Mouse (Mus musculus) small intestine, adult 2 months (tissue): ENCODE results near the gene Map3k3. TPM values are rescaled to one million over a fixed set of nuclear protein-coding genes. Genes with fewer than 3 reads are reported as not detected.

Experiments used
- H3K27ac ChIP-seq: fragments of 200-500 bp; 2 replicates; pipeline ENCODE4 v1.5.1; 2012; ENCODE audit warnings: low read depth, low read length, control low read depth, inconsistent platforms; ENCODE audit not compliant: insufficient read depth
- H3K27me3 ChIP-seq: fragments of 200-500 bp; 2 replicates; pipeline ENCODE4 v1.6.1; 2012; ENCODE audit warnings: mild to moderate bottlenecking, moderate library complexity, low read length, inconsistent platforms; ENCODE audit not compliant: control insufficient read depth, insufficient read depth
- H3K36me3 ChIP-seq: fragments of 200-500 bp; 2 replicates; pipeline ENCODE4 v1.6.1; 2012; ENCODE audit warnings: mild to moderate bottlenecking, low read length, control low read depth, inconsistent platforms; ENCODE audit not compliant: control insufficient read depth, insufficient read depth
- H3K4me1 ChIP-seq: fragments of 200-500 bp; 2 replicates; pipeline ENCODE4 v1.6.1; 2012; ENCODE audit warnings: low read length, inconsistent platforms, mixed read lengths; ENCODE audit not compliant: control insufficient read depth, insufficient read depth, insufficient read length
- H3K4me3 ChIP-seq: fragments of 200-500 bp; 2 replicates; pipeline ENCODE4 v1.5.1; 2012; ENCODE audit warnings: low read depth, mild to moderate bottlenecking, control low read depth, inconsistent platforms, low read length, moderate library complexity
- CTCF ChIP-seq: fragments of 200-500 bp; IDR thresholded peaks from 2 replicates; pipeline ENCODE4 v1.5.1; 2012; ENCODE audit warnings: low read depth, mild to moderate bottlenecking, control low read depth, inconsistent platforms, low read length, moderate library complexity, mixed read lengths; ENCODE audit not compliant: insufficient replicate concordance, insufficient read length; ENCODE audit errors: extremely low read depth
- POLR2A ChIP-seq: fragments of 200-500 bp; IDR thresholded peaks from 2 replicates; pipeline ENCODE4 v1.6.1; 2012; ENCODE audit warnings: low read depth, mild to moderate bottlenecking, control low read depth, inconsistent platforms, low read length, moderate library complexity
- WGBS: fragments of 180-500 bp; shearing (Covaris S2); methylation state at CpG from one replicate; pipeline ENCODE4 v1.1.7; 2018; 5-methylcytosine and 5-hydroxymethylcytosine counted together
- polyA plus RNA-seq: library from polyadenylated mRNA; depleted of rRNA; stranded (reverse); fragments of >200 nt; gene quantifications from 2 replicates; pipeline ENCODE4 v1.2.3, GENCODE M21; 2012

The Map3k3 gene
- polyA plus RNA-seq, 1 experiment = 15.1 TPM

GRCm38 (mm10) chr11:106076321-106076720 is 8.1 kb upstream of the Map3k3 start:
- peaks cover 17% of the 10 kb centered on the region for H3K36me3 ChIP-seq
- under 1% methylated on average over 4 of the region's 4 CpGs for WGBS
- H3K27me3 ChIP-seq = no peaks in the 10 kb centered on the region
- peak; percentile 93; the same call in 1 of the 2 replicates for TF ChIP-seq CTCF
- TF ChIP-seq POLR2A = no peak
- no peak overlapping the region for H3K27ac ChIP-seq
- H3K4me1 ChIP-seq = no peaks in the 10 kb centered on the region
- H3K4me3 ChIP-seq = no peak overlapping the region

DNA sequence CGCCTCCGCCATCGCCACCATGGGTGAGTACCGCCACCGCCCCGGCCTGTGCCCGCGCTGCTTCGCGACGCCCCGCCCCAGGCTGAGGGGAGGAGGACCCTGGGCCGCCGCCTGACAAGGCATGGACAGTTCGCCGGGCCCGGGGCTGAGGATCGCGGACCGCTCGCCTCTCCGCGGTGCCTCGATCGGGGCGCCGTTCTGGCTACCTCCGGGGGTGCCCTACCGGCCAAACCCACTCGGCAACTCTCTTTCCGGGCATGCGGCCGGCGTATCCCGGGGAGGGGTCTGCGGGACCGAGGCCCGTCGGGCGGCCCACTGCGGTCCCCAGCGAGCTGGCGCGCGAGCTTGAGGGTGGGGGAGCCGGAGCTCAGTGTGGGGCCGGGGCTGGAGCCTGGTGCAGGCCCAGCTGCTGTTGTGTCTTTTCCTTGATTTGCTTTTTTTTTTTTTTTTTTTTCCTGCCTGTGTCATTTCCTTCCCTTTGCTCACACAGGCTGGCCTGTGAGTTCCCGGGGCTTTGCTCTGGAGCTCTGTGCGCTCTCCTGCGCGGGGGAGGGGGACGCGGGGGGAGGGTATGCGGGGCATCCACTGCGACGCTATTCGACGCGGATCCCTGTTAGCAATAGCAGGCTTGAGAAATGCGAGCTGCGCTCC is 623 bp downstream of the Map3k3 start:
- no peaks in the 10 kb centered on the region for H3K27me3 ChIP-seq
- no peaks in the 10 kb centered on the region; the same call in 1 of the 2 replicates for H3K4me1 ChIP-seq
- H3K36me3 ChIP-seq = no peaks in the 10 kb centered on the region
- 1% methylated on average over 59 of the region's 61 CpGs for WGBS
- peak overlapping the region; percentile 88 for H3K27ac ChIP-seq
- TF ChIP-seq CTCF (no peak), POLR2A (no peak)
- H3K4me3 ChIP-seq = peak overlapping the region; percentile 98

- H3K4me1 ChIP-seq = no peaks in the 10 kb centered on the region
- WGBS = 78% methylated on average over 1 of the region's 1 CpGs
- no peak overlapping the region for H3K4me3 ChIP-seq
- H3K27me3 ChIP-seq = no peaks in the 10 kb centered on the region
- no peak overlapping the region for H3K27ac ChIP-seq
- H3K36me3 ChIP-seq = peaks cover 10% of the 10 kb centered on the region
- TF ChIP-seq CTCF (no peak), POLR2A (no peak)
Observed at GRCm38 (mm10) chr11:106098223-106098622, 13.8 kb downstream of the Map3k3 start.

- WGBS = 82% methylated on average over 3 of the region's 3 CpGs
Observed at GRCm38 (mm10) chr11:106102866-106103265, 18.5 kb downstream of the Map3k3 start.

DNA sequence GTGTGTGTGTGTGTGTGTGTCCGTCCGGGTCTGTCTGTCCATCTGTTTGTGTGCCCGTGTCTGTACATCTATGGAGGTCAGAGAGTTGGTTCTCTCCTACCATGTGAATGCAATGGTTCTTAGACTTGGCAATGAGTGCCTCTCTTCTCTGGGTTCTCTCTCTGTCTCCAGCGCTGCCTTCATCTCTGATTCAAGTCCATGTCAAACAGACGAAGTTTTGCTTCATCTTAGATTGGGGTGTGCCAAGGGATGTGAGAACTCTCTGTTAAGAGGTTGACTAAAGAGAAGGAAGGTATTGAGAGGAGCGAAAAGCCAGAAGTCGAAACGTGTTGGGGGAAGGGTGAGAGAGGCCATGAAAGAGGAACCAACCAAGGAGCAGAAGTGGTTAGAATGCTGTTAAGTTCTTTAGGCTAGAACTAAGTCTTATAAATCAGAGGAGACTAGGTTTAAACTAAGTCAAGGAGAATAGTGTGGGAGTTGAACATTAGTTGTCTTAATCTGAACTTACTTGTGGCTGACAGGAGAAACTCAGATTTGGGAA is 21.7 kb downstream of the Map3k3 start:
- no peak for TF ChIP-seq CTCF
- no peak for TF ChIP-seq POLR2A
- 78% methylated on average over 8 of the region's 8 CpGs for WGBS
- 0 out of 2 replicates have a peak overlapping the region, but pooled peaks have one; percentile 12 for H3K27ac ChIP-seq
- no peaks in the 10 kb centered on the region for H3K27me3 ChIP-seq
- H3K4me1 ChIP-seq = no peaks in the 10 kb centered on the region
- H3K36me3 ChIP-seq = peaks cover 9% of the 10 kb centered on the region
- no peak overlapping the region for H3K4me3 ChIP-seq

More at GRCm38 (mm10) chr11:106102866-106103265, 18.5 kb downstream of the Map3k3 start:
- Histone ChIP-seq H3K4me1 (no peaks in the 10 kb centered on the region), H3K27me3 (no peaks in the 10 kb centered on the region), H3K27ac (no peak overlapping the region), H3K4me3 (no peak overlapping the region), H3K36me3 (peaks cover 9% of the 10 kb centered on the region)
- TF ChIP-seq POLR2A (no peak), CTCF (no peak)

- Histone ChIP-seq H3K36me3 (peaks cover 27% of the 10 kb centered on the region), H3K4me3 (no peak overlapping the region), H3K27ac (no peak overlapping the region), H3K27me3 (no peaks in the 10 kb centered on the region), H3K4me1 (no peaks in the 10 kb centered on the region)
- TF ChIP-seq POLR2A (no peak), CTCF (no peak)
Observed at GRCm38 (mm10) chr11:106111688-106112087, 27.3 kb downstream of the Map3k3 start.

- H3K4me1 ChIP-seq = no peaks in the 10 kb centered on the region
- H3K4me3 ChIP-seq = no peak overlapping the region
- 87% methylated on average over 5 of the region's 5 CpGs for WGBS
- H3K36me3 ChIP-seq = peaks cover 46% of the 10 kb centered on the region
- H3K27me3 ChIP-seq = no peaks in the 10 kb centered on the region
- no peak for TF ChIP-seq CTCF
- no peak for TF ChIP-seq POLR2A
- peak overlapping the region; percentile 2; the same call in 1 of the 2 replicates for H3K27ac ChIP-seq
Observed at GRCm38 (mm10) chr11:106122221-106122620, 37.8 kb downstream of the Map3k3 start.

DNA sequence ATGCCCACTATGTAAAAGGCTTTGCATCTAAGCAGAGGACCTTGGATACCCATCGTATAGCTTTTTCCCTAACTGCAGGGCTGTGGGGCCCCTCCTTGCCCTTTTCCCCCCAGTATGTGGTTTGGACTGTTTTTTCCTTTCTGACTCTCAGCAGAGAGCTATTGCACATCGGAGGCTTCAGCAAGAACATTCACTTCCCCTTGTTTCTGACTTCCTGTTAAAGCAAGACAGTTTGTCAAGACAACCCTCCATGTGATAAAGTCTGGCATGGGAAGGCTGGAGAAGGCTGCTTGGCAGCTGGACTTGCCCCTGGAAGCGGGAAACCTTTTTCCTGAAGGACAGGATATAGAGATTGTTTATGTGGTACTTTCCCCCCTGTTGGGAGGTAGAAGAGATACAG is 38.3 kb downstream of the Map3k3 start:
- no peaks in the 10 kb centered on the region for H3K27me3 ChIP-seq
- H3K27ac ChIP-seq = 0 out of 2 replicates have a peak overlapping the region, but pooled peaks have one; percentile 2
- H3K4me3 ChIP-seq = no peak overlapping the region
- no peaks in the 10 kb centered on the region for H3K4me1 ChIP-seq
- 74% methylated on average over 3 of the region's 3 CpGs for WGBS
- peaks cover 43% of the 10 kb centered on the region for H3K36me3 ChIP-seq
- TF ChIP-seq CTCF = no peak
- no peak for TF ChIP-seq POLR2A
